Mouse (Mus musculus) hindbrain, embryonic 13.5 days (tissue): ENCODE data around the gene Olfr596. TPM values are rescaled to one million over a fixed set of nuclear protein-coding genes. Genes with fewer than 3 reads are reported as not detected.
"Not testable (repeated sequence)": the region's sequence is repeated elsewhere in the genome, so short reads cannot be mapped to it uniquely, and the experiment has no call there.

Experiments
- ATAC-seq: fragments of 200-750 bp; cut with Nextera tagmentation; 2 replicates; pipeline ENCODE4 v1.8.0; 2017; ENCODE audit warnings: moderate TSS enrichment; ENCODE audit not compliant: low FRiP score
- H3K27ac ChIP-seq: fragments of 300-500 bp; sonication (generic); 2 replicates; pipeline ENCODE4 v1.5.1; 2015; ENCODE audit warnings: inconsistent platforms, mild to moderate bottlenecking, moderate library complexity
- H3K27me3 ChIP-seq: fragments of 300-500 bp; sonication (generic); 2 replicates; pipeline ENCODE4 v1.6.1; 2015; ENCODE audit warnings: mild to moderate bottlenecking, inconsistent platforms
- H3K36me3 ChIP-seq: fragments of 300-500 bp; sonication (generic); 2 replicates; pipeline ENCODE4 v1.6.1; 2015; ENCODE audit warnings: mild to moderate bottlenecking, inconsistent platforms
- H3K4me1 ChIP-seq: fragments of 300-500 bp; sonication (generic); replicated peaks from 2 replicates; pipeline ENCODE4 v1.6.1; 2015; ENCODE audit warnings: inconsistent platforms
- H3K4me2 ChIP-seq: fragments of 300-500 bp; sonication (generic); 2 replicates; pipeline ENCODE4 v1.6.1; 2015; ENCODE audit warnings: inconsistent platforms, mild to moderate bottlenecking, moderate library complexity
- H3K4me3 ChIP-seq: fragments of 300-500 bp; sonication (generic); 2 replicates; pipeline ENCODE4 v1.5.1; 2015; ENCODE audit warnings: mild to moderate bottlenecking, inconsistent platforms
- H3K9ac ChIP-seq: fragments of 300-500 bp; sonication (generic); 2 replicates; pipeline ENCODE4 v1.6.1; 2015; ENCODE audit warnings: mild to moderate bottlenecking, inconsistent platforms
- H3K9me3 ChIP-seq: fragments of 300-500 bp; sonication (generic); 2 replicates; pipeline ENCODE4 v1.6.1; 2016; ENCODE audit warnings: inconsistent platforms
- WGBS: fragments of 180-500 bp; shearing (Covaris S2); methylation state at CpG from one replicate; pipeline ENCODE4 v1.1.7; 2015; 5-methylcytosine and 5-hydroxymethylcytosine counted together
- microRNA-seq: library from miRNA; unstranded; fragments of <30 nt; microRNA quantifications from one replicate; pipeline ENCODE4, GENCODE M21; 2016
- polyA plus RNA-seq: library from polyadenylated mRNA; unstranded; fragments of >200 nt; fragmentation: Nextera tagmentation; extraction: Ambion mirVana; gene quantifications from 2 replicates; pipeline ENCODE4 v1.2.1, GENCODE M21; 2015

Gene Olfr596
- not detected in 2 replicates for polyA plus RNA-seq

DNA sequence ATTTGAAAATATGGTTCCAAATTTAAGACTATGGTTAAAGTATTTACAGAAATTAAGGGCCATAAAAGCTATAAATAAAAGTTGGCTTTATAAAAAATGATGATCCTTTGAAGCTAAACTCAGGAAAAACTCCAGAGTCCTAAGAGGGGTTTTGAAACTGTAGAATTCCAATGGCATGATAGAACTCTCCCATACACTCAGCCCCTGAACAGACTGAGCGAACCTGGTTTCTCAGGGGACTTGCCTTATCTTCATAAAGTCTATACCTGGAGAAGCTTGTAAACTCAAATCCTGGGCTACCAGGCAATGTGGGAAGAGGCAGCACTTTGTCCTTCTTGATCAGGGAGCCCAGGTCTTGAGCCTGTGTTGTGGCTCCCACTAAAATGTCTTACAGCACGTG, at the start of gene Olfr596:
Olfr596 (plus strand) TSS at position 301 of the 400 bp plus-strand sequence.
- ATAC-seq, H3K4me2 ChIP-seq, H3K27ac ChIP-seq, H3K9me3 ChIP-seq, H3K4me3 ChIP-seq, H3K4me1 ChIP-seq, H3K36me3 ChIP-seq, H3K9ac ChIP-seq, H3K27me3 ChIP-seq: not testable (repeated sequence)
- 90% methylated on average over 2 of the region's 2 CpGs for WGBS

GRCm38 (mm10) chr7:103316015-103316414, 10.6 kb downstream of the Olfr596 start, which contains the start of gene Olfr597:
TSS of gene Olfr597 (plus strand) at chr7:103316315.
- not testable (repeated sequence) for H3K9me3 ChIP-seq, ATAC-seq
- WGBS, result 92% methylated on average over 2 of the region's 2 CpGs

GRCm38 (mm10) chr7:103323268-103323667, 17.8 kb downstream of the Olfr596 start, which contains the start of gene Olfr598:
TSS of gene Olfr598 (plus strand) at chr7:103323568.
- H3K27ac ChIP-seq, result no peak within 1 kb of the TSS
- no peak for ATAC-seq
- no peak within 1 kb of the TSS for H3K4me3 ChIP-seq
- no peaks in the 10 kb centered on the region for H3K27me3 ChIP-seq
- H3K4me1 ChIP-seq, result no peaks in the 10 kb centered on the region
- no peaks in the 10 kb centered on the region for H3K9me3 ChIP-seq
- no peak within 1 kb of the TSS for H3K4me2 ChIP-seq
- no peaks in the 10 kb centered on the region for H3K36me3 ChIP-seq
- no peak within 1 kb of the TSS for H3K9ac ChIP-seq

More at GRCm38 (mm10) chr7:103316015-103316414, 10.6 kb downstream of the Olfr596 start, which contains the start of gene Olfr597:
- H3K4me2 ChIP-seq, H3K9ac ChIP-seq, H3K4me3 ChIP-seq, H3K4me1 ChIP-seq, H3K36me3 ChIP-seq, H3K27ac ChIP-seq, H3K27me3 ChIP-seq: not testable (repeated sequence)

DNA sequence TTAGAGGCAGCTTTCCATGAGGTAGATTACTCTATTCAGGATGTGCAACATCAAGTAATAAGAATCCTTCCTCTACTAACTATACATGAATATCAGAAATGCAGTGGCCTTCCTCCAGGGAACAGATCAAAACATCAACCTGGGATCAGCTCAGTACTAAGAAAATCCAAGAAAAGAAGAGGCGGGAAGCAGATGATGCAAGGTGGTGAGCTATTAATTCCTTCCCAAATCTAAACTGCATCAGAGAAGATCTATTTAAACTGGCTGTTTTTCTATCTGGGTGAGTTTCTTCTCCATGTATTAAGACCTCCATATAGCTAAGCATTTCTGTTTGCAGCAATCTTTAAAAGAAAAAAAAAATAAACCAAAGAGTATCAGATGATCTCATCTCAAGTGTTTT, 30.2 kb downstream of the Olfr596 start, which contains the start of gene Olfr599:
Olfr599 (plus strand) TSS at position 301 of the 400 bp plus-strand sequence.
- Histone ChIP-seq H3K4me1 (no peaks in the 10 kb centered on the region), H3K9ac (no peak within 1 kb of the TSS), H3K4me3 (no peak within 1 kb of the TSS), H3K36me3 (no peaks in the 10 kb centered on the region), H3K27ac (no peak within 1 kb of the TSS), H3K9me3 (no peaks in the 10 kb centered on the region), H3K4me2 (no peak within 1 kb of the TSS), H3K27me3 (no peaks in the 10 kb centered on the region)
- WGBS, result 85% methylated on average over 1 of the region's 1 CpGs
- ATAC-seq, result no peak

GRCm38 (mm10) chr7:103349569-103349968, 44.1 kb downstream of the Olfr596 start, which contains the start of gene Olfr600:
TSS of gene Olfr600 (minus strand) at chr7:103349669.
- Histone ChIP-seq H3K36me3 (no peaks in the 10 kb centered on the region), H3K4me1 (no peaks in the 10 kb centered on the region), H3K9ac (no peak within 1 kb of the TSS), H3K27ac (no peak within 1 kb of the TSS), H3K4me3 (no peak within 1 kb of the TSS), H3K4me2 (no peak within 1 kb of the TSS), H3K9me3 (no peaks in the 10 kb centered on the region), H3K27me3 (no peaks in the 10 kb centered on the region)
- no peak for ATAC-seq

Small RNAs within 50 kb of the gene (microRNA-seq; reads per million reads assigned to microRNA genes)
- gene Gm23550, result not detected
- not detected for gene Gm25171

Other genes with a start within 250 kb of the Olfr596 start
- gene Olfr584, start 223.8 kb upstream of the Olfr596 start, polyA plus RNA-seq, result not detected in 2 replicates
- gene Olfr585, start 207.9 kb upstream of the Olfr596 start, polyA plus RNA-seq, result not detected in 2 replicates
- not detected in 2 replicates for gene Olfr586, start 180.0 kb upstream of the Olfr596 start, polyA plus RNA-seq
- not detected in 2 replicates for gene Olfr588-ps1, start 164.8 kb upstream of the Olfr596 start, polyA plus RNA-seq
- gene Olfr589, start 149.3 kb upstream of the Olfr596 start, polyA plus RNA-seq, result not detected in 2 replicates
- not detected in 2 replicates for gene Olfr591, start 127.3 kb upstream of the Olfr596 start, polyA plus RNA-seq
- not detected in 2 replicates for gene Olfr592, start 120.8 kb upstream of the Olfr596 start, polyA plus RNA-seq
- not detected in 2 replicates for gene Olfr593, start 93.8 kb upstream of the Olfr596 start, polyA plus RNA-seq
- gene Olfr594, start 88.7 kb upstream of the Olfr596 start, polyA plus RNA-seq, result not detected in 2 replicates
- gene Usp17ld, start 53.1 kb upstream of the Olfr596 start, polyA plus RNA-seq, result not detected in 2 replicates
- gene Olfr597, start 10.7 kb downstream of the Olfr596 start, polyA plus RNA-seq, result not detected in 2 replicates
- gene Olfr598, start 17.9 kb downstream of the Olfr596 start, polyA plus RNA-seq, result not detected in 2 replicates
- not detected in 2 replicates for gene Olfr599, start 30.3 kb downstream of the Olfr596 start, polyA plus RNA-seq
- not detected in 2 replicates for gene Olfr600, start 44.0 kb downstream of the Olfr596 start, polyA plus RNA-seq
- not detected in 2 replicates for gene Olfr601, start 57.0 kb downstream of the Olfr596 start, polyA plus RNA-seq
- not detected in 2 replicates for gene Olfr603, start 80.5 kb downstream of the Olfr596 start, polyA plus RNA-seq
- not detected in 2 replicates for gene Usp17lc, start 109.4 kb downstream of the Olfr596 start, polyA plus RNA-seq
- not detected in 2 replicates for gene Olfr605, start 139.8 kb downstream of the Olfr596 start, polyA plus RNA-seq
- not detected in 2 replicates for gene Olfr606, start 143.4 kb downstream of the Olfr596 start, polyA plus RNA-seq
- gene Olfr607, start 158.5 kb downstream of the Olfr596 start, polyA plus RNA-seq, result not detected in 2 replicates
- gene Olfr608, start 164.2 kb downstream of the Olfr596 start, polyA plus RNA-seq, result not detected in 2 replicates
- gene Olfr609, start 192.4 kb downstream of the Olfr596 start, polyA plus RNA-seq, result not detected in 2 replicates
- gene Olfr610, start 206.5 kb downstream of the Olfr596 start, polyA plus RNA-seq, result not detected in 2 replicates
- not detected in 2 replicates for gene Olfr611, start 215.2 kb downstream of the Olfr596 start, polyA plus RNA-seq
- gene Olfr612, start 237.1 kb downstream of the Olfr596 start, polyA plus RNA-seq, result not detected in 2 replicates
- gene Olfr613, start 242.4 kb downstream of the Olfr596 start, polyA plus RNA-seq, result not detected in 2 replicates